Mouse (Mus musculus) heart, postnatal 0 days (tissue): ENCODE data around the gene Gm5065. TPM values are rescaled to one million over a fixed set of nuclear protein-coding genes. Genes with fewer than 3 reads are reported as not detected.

ENCODE experiments used
- ATAC-seq: fragments of 200-750 bp; cut with Nextera tagmentation; 2 replicates; pipeline ENCODE4 v1.8.0; 2017; ENCODE audit warnings: low read depth, moderate number of reproducible peaks, moderate library complexity; ENCODE audit not compliant: insufficient read depth
- DNase-seq: peaks from one replicate; pipeline ENCODE4 v3.0.0-alpha.2; 2016; ENCODE audit warnings: low spot score
- H3K27ac ChIP-seq: fragments of 300-500 bp; sonication (generic); 2 replicates; pipeline ENCODE4 v1.5.1; 2014; ENCODE audit warnings: low read depth, mild to moderate bottlenecking
- H3K27me3 ChIP-seq: fragments of 300-500 bp; sonication (generic); 2 replicates; pipeline ENCODE4 v1.6.1; 2014; ENCODE audit warnings: low read length, mixed read lengths; ENCODE audit not compliant: control insufficient read depth, insufficient read depth
- H3K36me3 ChIP-seq: fragments of 300-500 bp; sonication (generic); replicated peaks from 2 replicates; pipeline ENCODE4 v1.6.1; 2014; ENCODE audit warnings: low read length, mixed read lengths; ENCODE audit not compliant: control insufficient read depth, insufficient read depth
- H3K4me1 ChIP-seq: fragments of 300-500 bp; sonication (generic); 2 replicates; pipeline ENCODE4 v1.6.1; 2014; ENCODE audit warnings: antibody characterized with exemption; ENCODE audit not compliant: control insufficient read depth, insufficient read depth
- H3K4me2 ChIP-seq: fragments of 300-500 bp; sonication (generic); 2 replicates; pipeline ENCODE4 v1.6.1; 2014; ENCODE audit warnings: low read depth, mild to moderate bottlenecking, low read length, moderate library complexity
- H3K4me3 ChIP-seq: fragments of 300-500 bp; sonication (generic); 2 replicates; pipeline ENCODE4 v1.5.1; 2014; ENCODE audit warnings: low read depth, low read length
- H3K9ac ChIP-seq: fragments of 300-500 bp; sonication (generic); replicated peaks from 2 replicates; pipeline ENCODE4 v1.6.1; 2014; ENCODE audit warnings: low read depth, low read length, mixed read lengths
- H3K9me3 ChIP-seq: fragments of 300-500 bp; sonication (generic); replicated peaks from 2 replicates; pipeline ENCODE4 v1.6.1; 2016; ENCODE audit warnings: low read length; ENCODE audit not compliant: control insufficient read depth
- CTCF ChIP-seq: IDR thresholded peaks from 2 replicates; pipeline ENCODE4 v1.5.1; 2016; ENCODE audit warnings: antibody characterized with exemption, control low read depth, low read depth
- EP300 ChIP-seq: IDR thresholded peaks from 2 replicates; pipeline ENCODE4 v1.6.1; 2016; ENCODE audit warnings: antibody characterized with exemption, low read depth
- WGBS: fragments of 180-500 bp; shearing (Covaris S2); extraction: QIAGEN DNeasy Blood & Tissue Kit; methylation state at CpG from one replicate; pipeline ENCODE4 v1.1.7; 2014; 5-methylcytosine and 5-hydroxymethylcytosine counted together
- polyA plus RNA-seq: library from polyadenylated mRNA; unstranded; fragments of >200 nt; fragmentation: Nextera tagmentation; extraction: Ambion mirVana; gene quantifications from 2 replicates; pipeline ENCODE4 v1.2.1, GENCODE M21; 2015
- total RNA-seq: library from RNA; depleted of rRNA; stranded (reverse); fragments of >200 nt; gene quantifications from 2 replicates; pipeline ENCODE4 v1.2.3, GENCODE M21; 2014; ENCODE audit warnings: low replicate concordance; rRNA removed

Gm5065 gene
- not detected in 2 replicates for total RNA-seq
- not detected in 2 replicates for polyA plus RNA-seq

DNA sequence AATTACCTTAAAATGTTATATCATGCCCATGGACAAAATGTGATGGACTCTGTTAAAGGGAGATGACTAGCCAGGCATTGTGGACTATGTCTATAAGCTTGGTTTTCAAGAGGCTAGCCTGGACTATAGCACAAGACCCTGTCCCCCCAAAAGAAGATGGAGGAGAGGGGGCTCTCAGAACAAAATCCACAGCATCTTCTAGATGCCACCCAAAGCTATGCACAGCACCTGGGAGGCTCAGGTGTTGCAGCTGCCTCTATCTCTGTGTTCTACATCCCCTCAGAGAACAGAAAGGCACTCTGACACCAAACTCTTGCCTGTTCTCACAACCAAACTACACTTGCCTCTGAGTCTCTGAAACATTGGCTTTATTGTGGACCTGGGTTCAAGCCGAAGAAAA is at the start of gene Gm5065:
TSS of gene Gm5065 (plus strand) at position 301 of the 400 bp plus-strand sequence.
- DNase-seq (no peak), ATAC-seq (no peak)
- Histone ChIP-seq H3K4me2 (no peak within 1 kb of the TSS), H3K27me3 (no peaks in the 10 kb centered on the region), H3K27ac (no peak within 1 kb of the TSS), H3K4me3 (no peak within 1 kb of the TSS), H3K9ac (no peak within 1 kb of the TSS), H3K9me3 (peaks cover 4% of the 10 kb centered on the region; the same call in 1 of the 2 replicates), H3K36me3 (no peaks in the 10 kb centered on the region), H3K4me1 (no peaks in the 10 kb centered on the region)
- WGBS, result 71% methylated on average over 1 of the region's 1 CpGs
- TF ChIP-seq EP300 (no peak), CTCF (no peak)

DNA sequence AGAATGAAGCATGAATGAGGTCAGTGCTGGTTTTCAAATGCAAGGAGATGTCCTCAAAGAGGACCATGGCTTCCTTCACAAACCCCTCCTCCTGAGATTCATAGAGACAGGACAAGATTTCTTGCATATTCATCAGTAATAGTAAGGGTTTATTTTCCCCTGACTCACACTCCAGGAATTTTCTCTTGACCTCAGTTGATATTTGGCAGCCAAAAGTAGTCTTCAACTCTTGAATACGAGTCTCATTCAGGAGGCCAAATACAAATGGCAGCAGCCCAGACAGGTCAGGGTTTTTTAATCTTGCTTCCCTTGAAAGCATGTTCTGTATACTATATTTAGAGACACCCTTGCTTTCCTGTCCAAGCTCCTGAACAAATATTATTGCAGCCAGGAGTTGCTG is 22.8 kb upstream of the Gm5065 start:
- ATAC-seq, result no peak
- no peak overlapping the region for H3K27ac ChIP-seq
- no peak for DNase-seq
- H3K4me1 ChIP-seq, result no peaks in the 10 kb centered on the region
- TF ChIP-seq CTCF, result no peak
- TF ChIP-seq EP300, result no peak
- H3K36me3 ChIP-seq, result no peaks in the 10 kb centered on the region
- no peak overlapping the region for H3K9ac ChIP-seq
- no peak overlapping the region for H3K4me2 ChIP-seq
- H3K9me3 ChIP-seq, result 0 out of 2 replicates have a peak, but pooled peaks cover 5% of the 10 kb centered on the region
- WGBS, result 54% methylated on average over 1 of the region's 1 CpGs
- H3K27me3 ChIP-seq, result no peaks in the 10 kb centered on the region
- no peak overlapping the region for H3K4me3 ChIP-seq

DNA sequence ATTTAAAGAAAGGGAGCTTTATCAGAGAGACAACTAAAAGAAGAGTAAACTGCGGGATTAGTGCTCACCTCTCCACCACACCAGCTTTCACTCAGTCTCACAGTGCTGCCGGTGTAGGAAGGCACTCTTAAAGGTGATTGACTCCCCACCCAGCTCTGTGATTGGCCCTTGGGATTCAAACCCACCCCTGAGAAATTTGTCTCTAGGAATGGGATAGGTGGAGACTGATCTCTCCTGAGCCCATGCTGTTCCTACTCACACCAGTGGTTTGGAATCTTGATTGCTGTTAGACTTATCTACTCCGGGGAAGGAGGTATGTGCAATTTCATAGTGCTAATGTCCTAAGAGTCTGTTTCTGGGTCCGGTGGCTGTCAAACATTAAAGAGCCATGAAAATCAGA is 598 bp downstream of the Gm5065 start, which contains the start of gene Nlrp2:
TSS of gene Nlrp2 (minus strand) at position 101 of the 400 bp plus-strand sequence.
- no peak within 1 kb of the TSS for H3K4me2 ChIP-seq

DNA sequence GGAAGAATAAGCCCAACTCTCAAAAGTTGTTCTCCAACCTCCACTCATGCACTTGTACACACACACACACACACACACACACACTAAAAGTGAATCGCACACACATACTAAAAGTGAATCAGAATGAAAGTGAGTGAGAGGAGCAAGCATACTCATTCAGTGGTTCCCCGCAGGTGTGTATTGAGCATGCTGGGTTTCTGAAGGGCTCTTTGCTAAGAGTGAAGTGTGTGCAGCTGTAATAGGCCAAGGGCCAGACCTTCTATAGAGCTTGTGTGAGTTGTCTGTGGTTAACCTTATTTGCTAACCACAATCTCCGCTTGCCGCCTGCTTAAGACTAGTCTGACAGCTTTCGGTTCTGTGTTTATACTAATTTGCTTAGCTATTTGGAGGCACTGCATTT is 13.3 kb downstream of the Gm5065 start:
- Histone ChIP-seq H3K36me3 (no peaks in the 10 kb centered on the region), H3K9ac (no peak overlapping the region), H3K4me3 (no peak overlapping the region), H3K27me3 (no peaks in the 10 kb centered on the region), H3K4me2 (no peak overlapping the region), H3K9me3 (peaks cover 8% of the 10 kb centered on the region; the same call in 1 of the 2 replicates), H3K4me1 (no peaks in the 10 kb centered on the region), H3K27ac (no peak overlapping the region)
- TF ChIP-seq EP300 (no peak), CTCF (no peak)
- 82% methylated on average over 5 of the region's 5 CpGs for WGBS
- no peak for DNase-seq
- no peak for ATAC-seq

More for the DNA sequence above, 598 bp downstream of the Gm5065 start, which contains the start of gene Nlrp2:
- ATAC-seq, result no peak
- Histone ChIP-seq H3K27ac (no peak within 1 kb of the TSS), H3K9me3 (peaks cover 7% of the 10 kb centered on the region; the same call in 1 of the 2 replicates), H3K27me3 (no peaks in the 10 kb centered on the region), H3K4me1 (no peaks in the 10 kb centered on the region), H3K4me3 (no peak within 1 kb of the TSS), H3K36me3 (no peaks in the 10 kb centered on the region), H3K9ac (no peak within 1 kb of the TSS)
- no peak for DNase-seq
- WGBS, result 69% methylated on average over 4 of the region's 4 CpGs
- no peak for TF ChIP-seq EP300
- no peak for TF ChIP-seq CTCF

DNA sequence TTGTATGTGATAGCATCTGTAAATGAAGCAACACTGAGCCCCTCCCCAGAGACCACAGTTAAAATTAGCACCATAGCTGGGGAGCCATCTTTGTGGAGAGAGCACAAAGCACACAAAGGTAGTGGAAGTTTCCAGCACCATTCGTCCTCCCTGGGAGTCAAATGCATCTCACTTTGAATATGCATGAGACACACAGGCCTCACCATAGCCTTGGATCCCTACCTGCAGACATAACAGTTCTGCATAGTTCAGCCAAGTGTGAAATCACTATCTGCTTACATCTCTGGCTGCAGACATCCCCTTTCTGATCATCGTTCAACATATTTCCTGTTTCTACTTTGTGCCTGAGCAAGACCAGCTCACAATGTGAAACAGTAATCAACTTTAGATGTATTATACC is 16.4 kb downstream of the Gm5065 start:
- Histone ChIP-seq H3K4me3 (no peak overlapping the region), H3K4me1 (no peaks in the 10 kb centered on the region), H3K9ac (no peak overlapping the region), H3K9me3 (peaks cover 8% of the 10 kb centered on the region; the same call in 1 of the 2 replicates), H3K36me3 (no peaks in the 10 kb centered on the region), H3K27ac (no peak overlapping the region), H3K4me2 (no peak overlapping the region), H3K27me3 (no peaks in the 10 kb centered on the region)
- 60% methylated on average over 2 of the region's 2 CpGs for WGBS
- no peak for ATAC-seq
- DNase-seq, result no peak
- no peak for TF ChIP-seq CTCF
- no peak for TF ChIP-seq EP300

DNA sequence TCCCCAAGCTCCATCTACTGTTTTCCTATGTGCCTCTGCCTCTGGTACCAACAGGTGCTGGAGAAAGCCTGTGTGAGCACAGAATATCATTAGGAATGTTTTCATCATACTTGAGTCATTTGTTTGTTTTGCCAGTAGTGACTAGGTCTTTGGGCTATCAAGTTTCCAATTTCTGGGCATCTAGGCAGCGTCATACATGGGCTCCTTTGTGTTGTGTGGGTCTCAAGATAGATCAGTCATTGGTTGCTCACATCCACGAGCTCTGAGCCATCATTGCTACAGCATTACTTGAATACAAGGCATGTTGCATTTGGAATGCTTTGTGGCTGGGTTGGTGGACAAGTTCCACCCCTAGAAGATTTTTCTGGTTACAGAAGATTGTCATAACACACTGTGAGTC is 55.9 kb downstream of the Gm5065 start:
- H3K4me2 ChIP-seq, result no peak overlapping the region
- no peaks in the 10 kb centered on the region for H3K36me3 ChIP-seq
- no peak overlapping the region for H3K9ac ChIP-seq
- H3K27me3 ChIP-seq, result no peaks in the 10 kb centered on the region
- H3K27ac ChIP-seq, result no peak overlapping the region
- 26% methylated on average over 2 of the region's 2 CpGs for WGBS
- no peak overlapping the region for H3K4me3 ChIP-seq
- no peaks in the 10 kb centered on the region for H3K9me3 ChIP-seq
- no peak for TF ChIP-seq CTCF
- no peaks in the 10 kb centered on the region for H3K4me1 ChIP-seq
- ATAC-seq, result no peak
- no peak for DNase-seq

Other genes starting within 250 kb of the Gm5065 start
- not detected in 2 replicates for gene Rfpl4, start 233.6 kb upstream of the Gm5065 start, total RNA-seq
- not detected in 2 replicates for gene Rfpl4, start 233.6 kb upstream of the Gm5065 start, polyA plus RNA-seq
- gene Rasl2-9, start 224.6 kb upstream of the Gm5065 start, total RNA-seq, result 0.35 and 1.1 TPM in 2 replicates
- gene Rasl2-9, start 224.6 kb upstream of the Gm5065 start, polyA plus RNA-seq, result 4.4 and 6.5 TPM in 2 replicates
- gene Vmn1r55, start 200.9 kb upstream of the Gm5065 start, total RNA-seq, result not detected in 2 replicates
- gene Vmn1r55, start 200.9 kb upstream of the Gm5065 start, polyA plus RNA-seq, result not detected in 2 replicates
- not detected in 2 replicates for gene Vmn1r56, start 153.8 kb upstream of the Gm5065 start, total RNA-seq
- gene Vmn1r56, start 153.8 kb upstream of the Gm5065 start, polyA plus RNA-seq, result not detected in 2 replicates
- gene Vmn1r57, start 132.0 kb upstream of the Gm5065 start, total RNA-seq, result not detected in 2 replicates
- gene Vmn1r57, start 132.0 kb upstream of the Gm5065 start, polyA plus RNA-seq, result not detected in 2 replicates
- not detected in 2 replicates for gene Nlrp2, start 498 bp downstream of the Gm5065 start, total RNA-seq
- gene Nlrp2, start 498 bp downstream of the Gm5065 start, polyA plus RNA-seq, result not detected in 2 replicates
- not detected in 2 replicates for gene Vmn1r58, start 62.9 kb downstream of the Gm5065 start, total RNA-seq
- not detected in 2 replicates for gene Vmn1r58, start 62.9 kb downstream of the Gm5065 start, polyA plus RNA-seq
- gene Vmn1r59, start 106.2 kb downstream of the Gm5065 start, total RNA-seq, result not detected in 2 replicates
- not detected in 2 replicates for gene Vmn1r59, start 106.2 kb downstream of the Gm5065 start, polyA plus RNA-seq
- not detected in 2 replicates for gene Vmn2r28, start 143.4 kb downstream of the Gm5065 start, total RNA-seq
- gene Vmn2r28, start 143.4 kb downstream of the Gm5065 start, polyA plus RNA-seq, result not detected in 2 replicates
- gene Vmn1r60, start 196.8 kb downstream of the Gm5065 start, total RNA-seq, result not detected in 2 replicates
- not detected in 2 replicates for gene Vmn1r60, start 196.8 kb downstream of the Gm5065 start, polyA plus RNA-seq